Mouse (Mus musculus): ENCODE measurements around the gene Gimap1.

DNA sequence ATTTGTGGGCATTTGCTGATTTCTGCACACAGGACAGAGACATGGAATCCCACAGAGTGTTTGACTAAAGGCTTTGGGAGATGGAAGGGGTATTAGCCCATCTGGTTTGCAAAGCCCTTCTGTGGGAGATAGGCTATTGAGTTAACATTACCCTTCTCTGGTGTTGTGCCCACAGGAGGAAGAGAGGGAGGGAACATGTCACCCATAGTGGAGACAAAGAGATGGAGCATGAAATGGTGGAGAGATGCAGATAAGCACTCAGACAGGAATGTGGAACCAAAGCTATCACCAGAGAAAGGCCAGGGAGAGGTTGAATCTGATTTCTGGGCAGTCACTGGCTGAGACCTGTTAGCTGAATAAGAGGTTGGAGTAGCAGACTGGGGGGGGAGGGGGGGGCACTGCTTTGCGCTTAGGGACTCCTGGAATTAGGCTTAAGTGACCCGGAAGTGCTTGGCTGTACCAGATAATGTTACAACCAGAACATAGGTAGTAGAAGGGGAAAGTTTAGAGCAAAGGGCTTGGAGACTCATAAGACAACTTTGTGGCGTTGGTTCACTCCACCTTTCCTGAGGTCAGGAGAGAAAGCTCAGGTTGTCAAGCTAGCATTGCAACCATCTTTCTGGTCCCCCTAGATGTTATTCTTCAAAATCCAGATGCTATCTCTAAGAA, 1.8 kb downstream of the Gimap1 start:
- TF ChIP-seq POLR2A (IDR thresholded peaks at IDR 0.05; ENCODE audit: borderline replicate concordance, control insufficient read depth, low read depth, low read length) (no peak), CTCF (IDR thresholded peaks at IDR 0.05; ENCODE audit: control insufficient read depth, insufficient read depth, low read length) (no peak)

Data from bone marrow, adult 2 months (tissue).